Mouse (Mus musculus) erythroblast, embryonic 14.5 days (primary cell): ENCODE results near the gene Lrrc74b. TPM values are rescaled to one million over a fixed set of nuclear protein-coding genes. Genes with fewer than 3 reads are reported as not detected.
"Not testable (repeated sequence)": the region's sequence is repeated elsewhere in the genome, so short reads cannot be mapped to it uniquely, and the experiment has no call there.

Experiments used
- H3K27me3 ChIP-seq: 2 replicates; pipeline ENCODE4 v1.6.1; 2012; ENCODE audit warnings: inconsistent platforms; ENCODE audit not compliant: control insufficient read depth
- H3K36me3 ChIP-seq: 2 replicates; pipeline ENCODE4 v1.6.1; 2012; ENCODE audit warnings: mild to moderate bottlenecking, inconsistent platforms; ENCODE audit not compliant: control insufficient read depth
- H3K4me1 ChIP-seq: 2 replicates; pipeline ENCODE4 v1.6.1; 2012; ENCODE audit warnings: inconsistent platforms; ENCODE audit not compliant: control insufficient read depth
- H3K4me3 ChIP-seq: replicated peaks from 2 replicates; pipeline ENCODE3; 2012; ENCODE audit warnings: moderate library complexity, mild to moderate bottlenecking, inconsistent platforms
- H3K9me3 ChIP-seq: 2 replicates; pipeline ENCODE4 v1.6.1; 2012; ENCODE audit warnings: low read length, inconsistent platforms, mixed read lengths; ENCODE audit not compliant: control insufficient read depth
- GATA1 ChIP-seq: IDR thresholded peaks from 2 replicates; pipeline ENCODE4 v1.6.1; 2012; ENCODE audit warnings: low read length, inconsistent platforms, mixed read lengths
- TAL1 ChIP-seq: IDR thresholded peaks from 3 replicates; pipeline ENCODE4 v1.6.1; 2012; ENCODE audit warnings: low read length, inconsistent platforms, mixed read lengths
- polyA plus RNA-seq: library from polyadenylated mRNA; stranded (reverse); fragments of >175 nt; gene quantifications from 2 replicates; pipeline ENCODE4 v1.2.3, GENCODE M21; 2012

Gene Lrrc74b
- polyA plus RNA-seq, 1 experiment = 0.02 TPM

DNA sequence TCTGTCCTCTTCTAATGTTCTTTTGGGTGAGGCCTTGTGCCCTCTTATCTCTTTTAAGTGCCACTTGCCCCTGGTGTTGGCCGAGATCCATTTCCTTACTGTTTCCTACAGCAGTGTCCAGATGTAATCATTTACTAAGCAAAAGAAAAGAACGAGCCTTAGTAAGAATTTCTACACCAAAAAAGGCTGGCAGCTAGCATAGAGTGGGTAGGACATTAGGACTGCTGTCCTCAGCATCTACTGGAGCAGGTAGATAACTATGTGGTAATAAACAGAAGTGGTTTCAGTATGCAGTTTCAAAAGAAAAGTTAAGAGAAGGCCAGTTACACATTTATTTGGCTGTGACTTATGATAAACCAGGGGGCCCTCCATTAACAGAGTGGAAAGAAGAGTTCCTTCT lies 50.4 kb downstream of the Lrrc74b start:
- H3K4me3 ChIP-seq = peak overlapping the region; percentile 83
- peaks cover 39% of the 10 kb centered on the region for H3K4me1 ChIP-seq
- peaks cover 54% of the 10 kb centered on the region for H3K36me3 ChIP-seq
- no peaks in the 10 kb centered on the region for H3K9me3 ChIP-seq
- peaks cover 6% of the 10 kb centered on the region for H3K27me3 ChIP-seq
- TF ChIP-seq TAL1 (no peak), GATA1 (no peak)

DNA sequence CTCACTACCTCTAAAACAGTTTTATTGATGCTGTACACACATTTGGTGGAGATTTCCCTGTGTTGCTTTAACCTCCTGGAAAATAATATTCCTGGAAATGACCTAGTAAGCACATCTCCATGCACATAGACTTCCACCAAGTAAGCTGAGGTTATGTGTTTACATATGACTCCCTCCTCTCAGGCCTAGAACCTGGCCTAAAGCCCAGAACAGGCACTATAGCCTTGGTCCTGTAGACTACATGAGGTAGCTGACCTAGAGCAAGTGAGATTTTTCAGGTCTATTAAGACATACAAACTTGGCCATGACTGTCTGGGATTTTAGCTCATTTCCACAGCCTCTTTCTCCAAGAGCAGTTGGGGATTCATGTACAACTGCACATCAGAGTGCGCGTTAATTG lies 50.9 kb downstream of the Lrrc74b start:
- peaks cover 10% of the 10 kb centered on the region for H3K27me3 ChIP-seq
- TF ChIP-seq GATA1 (no peak), TAL1 (no peak)
- peak overlapping the region; percentile 83 for H3K4me3 ChIP-seq
- no peaks in the 10 kb centered on the region for H3K9me3 ChIP-seq
- H3K4me1 ChIP-seq = peaks cover 39% of the 10 kb centered on the region
- peaks cover 48% of the 10 kb centered on the region for H3K36me3 ChIP-seq

DNA sequence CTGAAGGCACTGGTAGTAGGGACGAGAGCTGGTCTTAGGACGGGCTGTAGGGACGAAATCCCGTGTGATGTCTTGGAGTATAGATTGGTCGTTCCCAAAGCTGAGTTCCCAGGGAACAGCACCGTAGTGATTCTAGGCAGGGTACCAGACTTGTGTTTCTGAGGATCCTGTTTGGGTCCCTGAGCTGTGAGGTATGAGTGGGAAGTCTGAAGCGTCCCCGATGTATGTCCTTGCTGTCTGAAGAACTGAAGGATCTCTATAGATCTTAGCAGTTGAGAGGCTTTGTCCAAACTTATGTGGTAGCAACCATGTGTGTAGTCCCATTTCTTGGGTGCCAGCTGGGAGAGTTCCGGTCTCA lies 51.8 kb downstream of the Lrrc74b start:
- TF ChIP-seq GATA1 (no peak), TAL1 (no peak)

DNA sequence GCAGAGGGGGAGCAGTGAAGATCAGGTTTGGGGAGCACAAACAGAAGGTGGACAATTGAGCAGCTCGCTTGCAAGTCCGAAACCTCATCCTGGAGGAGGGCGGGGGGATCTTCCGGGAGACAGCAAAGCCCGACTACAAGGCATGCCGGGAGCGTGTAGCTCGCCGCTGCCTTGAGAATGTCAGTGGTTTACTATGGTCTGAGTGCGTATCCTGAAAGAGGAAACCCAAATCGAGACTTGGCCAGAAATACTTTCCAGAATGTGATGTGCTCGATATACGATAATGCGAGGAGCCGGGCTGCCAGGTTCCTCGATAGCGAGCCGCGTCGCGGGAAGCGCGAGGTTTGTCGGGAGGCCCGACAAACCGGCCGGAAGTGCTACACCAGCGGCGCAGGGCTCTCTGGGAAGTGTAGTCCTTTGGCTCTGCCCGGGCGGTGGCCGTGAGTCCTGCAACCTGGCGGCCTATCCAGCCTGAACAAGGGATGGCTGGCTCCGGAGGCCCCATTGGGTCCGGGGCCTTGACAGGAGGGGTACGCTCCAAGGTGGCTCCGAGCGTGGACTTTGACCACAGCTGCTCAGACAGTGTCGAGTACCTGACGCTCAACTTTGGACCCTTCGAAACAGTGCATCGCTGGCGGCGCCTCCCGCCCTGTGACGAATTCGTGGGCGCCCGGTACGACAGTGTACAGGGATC lies 52.4 kb downstream of the Lrrc74b start, which contains the start of gene Lztr1:
Gene Lztr1 (plus strand): TSS at position 143 of the 694 bp plus-strand sequence.
- Histone ChIP-seq H3K4me1 (peaks cover 39% of the 10 kb centered on the region), H3K27me3 (peaks cover 22% of the 10 kb centered on the region), H3K9me3 (no peaks in the 10 kb centered on the region), H3K36me3 (peaks cover 37% of the 10 kb centered on the region), H3K4me3 (peak within 1 kb of the TSS; percentile 83)
- TF ChIP-seq GATA1 (no peak), TAL1 (no peak)

More for the DNA sequence above, 51.8 kb downstream of the Lrrc74b start:
- Histone ChIP-seq H3K9me3 (no peaks in the 10 kb centered on the region), H3K4me3 (peak overlapping the region; percentile 83), H3K27me3 (peaks cover 18% of the 10 kb centered on the region), H3K36me3 (peaks cover 41% of the 10 kb centered on the region), H3K4me1 (peaks cover 39% of the 10 kb centered on the region)

DNA sequence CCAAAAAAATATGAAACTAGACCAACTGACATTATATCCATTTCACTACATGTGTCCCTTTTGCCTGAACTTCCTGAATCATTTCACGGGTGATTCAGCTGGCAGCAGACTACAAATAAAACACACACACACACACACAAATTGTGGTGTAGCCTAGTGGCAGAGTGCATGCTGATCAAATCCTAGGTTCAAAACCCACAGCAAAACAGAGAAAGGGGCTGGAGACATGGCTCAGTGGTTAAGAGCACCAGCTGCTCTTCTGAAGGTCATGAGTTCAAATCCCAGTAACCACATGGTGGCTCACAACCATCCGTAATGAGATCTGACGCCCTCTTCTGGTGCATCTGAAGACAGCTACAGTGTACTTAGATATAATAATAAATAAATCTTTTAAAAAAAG lies 53.0 kb downstream of the Lrrc74b start:
- Histone ChIP-seq H3K36me3 (peaks cover 30% of the 10 kb centered on the region), H3K27me3 (peaks cover 29% of the 10 kb centered on the region), H3K4me1 (peaks cover 39% of the 10 kb centered on the region), H3K4me3 (peak overlapping the region; percentile 83)
- not testable (repeated sequence) for H3K9me3 ChIP-seq

DNA sequence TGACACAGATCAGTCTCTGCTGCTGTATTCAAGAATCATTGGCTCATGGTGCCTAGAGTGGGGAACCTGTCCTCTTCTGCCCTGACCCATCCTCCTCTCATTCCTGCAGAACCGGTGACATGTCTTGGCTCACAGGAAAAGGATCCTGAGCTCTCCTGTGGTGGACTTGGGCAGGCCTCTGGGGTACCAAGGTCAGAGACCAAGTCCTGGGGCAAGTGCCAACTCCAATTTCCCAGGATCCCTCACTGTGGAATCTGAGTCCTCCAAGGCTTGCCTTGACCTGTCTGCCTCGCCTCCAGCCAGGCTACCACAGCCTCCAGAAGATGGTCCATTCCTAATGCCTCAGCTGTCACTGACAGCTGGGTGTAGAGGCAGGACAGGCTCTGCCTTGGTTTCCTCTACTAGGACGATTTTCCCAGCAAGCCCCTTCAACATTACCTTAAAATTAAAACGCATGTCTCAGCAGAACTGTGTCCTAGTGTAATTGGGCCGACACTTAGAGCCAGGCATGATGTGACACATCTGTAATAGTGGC lies 54.0 kb downstream of the Lrrc74b start:
- TF ChIP-seq GATA1 (no peak), TAL1 (no peak)
- H3K4me3 ChIP-seq = no peak overlapping the region
- peaks cover 21% of the 10 kb centered on the region for H3K36me3 ChIP-seq
- peaks cover 34% of the 10 kb centered on the region for H3K27me3 ChIP-seq
- H3K9me3 ChIP-seq = no peaks in the 10 kb centered on the region
- H3K4me1 ChIP-seq = peaks cover 34% of the 10 kb centered on the region

DNA sequence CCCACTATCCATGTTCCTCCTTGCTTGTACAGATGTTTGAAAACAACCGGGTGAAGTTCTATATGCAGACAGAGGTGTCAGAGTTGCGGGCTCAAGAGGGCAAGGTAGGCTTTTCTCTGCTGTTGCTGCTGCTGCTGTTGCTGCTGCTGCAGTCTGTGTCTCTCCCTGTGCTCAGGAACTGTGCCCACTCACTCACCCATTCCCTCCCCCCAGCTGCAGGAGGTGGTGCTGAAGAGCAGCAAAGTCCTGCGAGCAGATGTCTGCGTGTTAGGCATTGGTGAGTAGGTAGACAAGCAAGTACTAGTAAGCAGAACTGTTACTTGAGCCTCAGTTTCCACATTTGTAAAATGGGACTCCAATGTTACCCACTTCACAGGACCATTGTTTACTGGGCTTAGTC lies 58.4 kb downstream of the Lrrc74b start:
- no peak overlapping the region for H3K4me3 ChIP-seq
- H3K36me3 ChIP-seq = no peaks in the 10 kb centered on the region
- H3K9me3 ChIP-seq = no peaks in the 10 kb centered on the region
- TF ChIP-seq GATA1 = no peak
- TF ChIP-seq TAL1 = no peak
- peaks cover 36% of the 10 kb centered on the region for H3K27me3 ChIP-seq
- H3K4me1 ChIP-seq = no peaks in the 10 kb centered on the region; the same call in 1 of the 2 replicates

DNA sequence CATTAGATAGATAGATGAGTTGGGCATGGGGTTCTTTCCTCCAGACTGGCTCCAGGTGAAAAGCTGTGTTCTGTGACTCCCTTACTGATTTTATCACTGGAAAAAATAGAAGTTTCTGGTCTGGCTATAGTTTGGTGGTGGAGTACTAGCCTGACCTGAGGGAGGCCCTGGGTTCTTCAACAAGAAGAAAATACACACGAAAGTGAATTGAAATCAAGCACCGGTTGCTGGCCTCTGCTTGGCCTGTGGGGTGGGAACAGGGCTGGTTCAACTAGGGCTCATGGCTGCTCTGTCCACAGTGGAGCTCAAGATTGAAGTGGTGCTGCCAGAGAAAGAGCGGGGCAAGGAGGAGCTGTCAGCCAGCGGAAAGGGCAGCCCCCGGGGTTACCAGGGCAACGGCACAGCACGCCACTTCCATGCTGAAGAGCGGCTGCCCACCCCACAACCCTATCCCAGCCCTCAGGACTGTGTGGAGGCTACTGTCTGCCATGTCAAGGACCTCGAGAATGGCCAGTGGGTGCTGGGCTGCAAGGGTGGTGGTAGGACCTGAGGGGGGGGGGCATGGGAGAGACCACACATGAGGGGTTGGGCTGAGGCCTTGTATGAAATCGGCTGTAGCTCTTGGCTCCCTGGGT lies 61.7 kb downstream of the Lrrc74b start:
- Histone ChIP-seq H3K9me3 (no peaks in the 10 kb centered on the region), H3K4me1 (no peaks in the 10 kb centered on the region), H3K27me3 (peaks cover 28% of the 10 kb centered on the region), H3K36me3 (no peaks in the 10 kb centered on the region), H3K4me3 (no peak overlapping the region)
- TF ChIP-seq TAL1 (no peak), GATA1 (no peak)

DNA sequence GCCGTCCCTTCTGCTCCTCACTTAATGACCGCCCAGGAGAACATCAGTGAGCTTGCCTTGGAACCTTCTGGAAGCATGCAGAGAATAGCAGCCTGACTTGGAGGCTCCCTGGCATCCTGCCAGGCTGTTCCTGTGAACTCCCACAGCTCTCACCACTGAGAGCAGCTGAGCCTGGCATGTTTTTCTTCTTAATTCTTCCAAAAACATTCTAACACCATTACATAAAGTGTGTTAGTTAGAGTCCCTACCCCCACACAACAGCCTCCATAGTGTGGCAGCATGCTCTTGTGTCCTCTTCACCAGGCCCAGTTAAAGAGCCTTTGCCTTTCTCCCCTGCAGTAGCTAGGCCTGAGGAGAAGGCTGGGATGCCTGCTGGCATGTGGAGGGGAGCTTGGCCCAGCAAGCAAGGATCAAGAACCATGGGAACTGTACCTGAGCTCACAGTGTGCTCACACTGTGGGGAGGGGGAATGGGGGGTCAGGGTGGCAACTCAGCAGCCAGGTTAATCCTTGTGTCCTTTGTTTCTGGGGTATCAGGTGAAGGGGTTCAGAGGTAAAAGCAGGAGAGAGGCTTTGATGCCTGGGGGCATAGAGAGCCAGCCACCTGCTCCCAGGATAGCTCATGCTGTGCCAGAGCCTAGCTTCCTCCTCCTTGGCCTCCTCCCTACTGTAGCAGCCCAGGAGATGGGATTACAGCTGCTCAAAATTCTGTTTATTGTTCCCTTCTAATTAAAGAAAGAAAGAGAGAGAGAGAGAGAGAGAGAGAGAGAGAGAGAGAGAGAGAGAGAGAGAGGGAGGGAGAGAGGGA lies 64.3 kb downstream of the Lrrc74b start:
- no peaks in the 10 kb centered on the region for H3K4me1 ChIP-seq

More for the DNA sequence above, 64.3 kb downstream of the Lrrc74b start:
- no peak for TF ChIP-seq GATA1
- no peaks in the 10 kb centered on the region for H3K36me3 ChIP-seq
- no peak overlapping the region for H3K4me3 ChIP-seq
- peaks cover 15% of the 10 kb centered on the region for H3K27me3 ChIP-seq
- H3K9me3 ChIP-seq = no peaks in the 10 kb centered on the region

Other genes with a start within 250 kb of the Lrrc74b start
- gene Serpind1, start 229.9 kb downstream of the Lrrc74b start, polyA plus RNA-seq = 0.03 TPM in 1 of 2 replicates, not detected in the other
- gene Snap29, start 155.3 kb downstream of the Lrrc74b start, polyA plus RNA-seq = 0.49 and 0.66 TPM in 2 replicates
- 0.79 and 1.9 TPM in 2 replicates for gene Pi4ka, start 154.9 kb downstream of the Lrrc74b start, polyA plus RNA-seq
- gene Crkl, start 109.3 kb downstream of the Lrrc74b start, polyA plus RNA-seq = 0.84 and 0.88 TPM in 2 replicates
- gene Aifm3, start 71.6 kb downstream of the Lrrc74b start, polyA plus RNA-seq = not detected in 2 replicates
- gene Lztr1, start 52.6 kb downstream of the Lrrc74b start, polyA plus RNA-seq = 0.59 and 0.78 TPM in 2 replicates
- 13.7 and 15.6 TPM in 2 replicates for gene Thap7, start 30.1 kb downstream of the Lrrc74b start, polyA plus RNA-seq
- gene P2rx6, start 638 bp upstream of the Lrrc74b start, polyA plus RNA-seq = 0.03 TPM in 1 of 2 replicates, not detected in the other
- 0.04 TPM in 1 of 2 replicates, not detected in the other for gene Slc7a4, start 22.0 kb upstream of the Lrrc74b start, polyA plus RNA-seq
- gene Smpd4, start 58.1 kb upstream of the Lrrc74b start, polyA plus RNA-seq = 1.9 and 2.3 TPM in 2 replicates
- 1.4 and 1.5 TPM in 2 replicates for gene Ccdc74a, start 85.2 kb upstream of the Lrrc74b start, polyA plus RNA-seq
- 7.7 and 8.2 TPM in 2 replicates for gene Med15, start 171.6 kb upstream of the Lrrc74b start, polyA plus RNA-seq
- 0.22 and 1.5 TPM in 2 replicates for gene Klhl22, start 198.4 kb upstream of the Lrrc74b start, polyA plus RNA-seq
- 0.03 TPM in 1 of 2 replicates, not detected in the other for gene Scarf2, start 236.0 kb upstream of the Lrrc74b start, polyA plus RNA-seq